Mouse (Mus musculus): ENCODE measurements around the gene Smurf1. TPM values are rescaled to one million over a fixed set of nuclear protein-coding genes. Genes with fewer than 3 reads are reported as not detected.

Gene Smurf1
- polyA plus RNA-seq (2015; fragmentation: Nextera tagmentation; extraction: Ambion mirVana) = 18.5 and 20.2 TPM in 2 replicates

GRCm38 (mm10) chr5:144965639-144966351, at the start of gene Smurf1:
Gene Smurf1 (minus strand): TSS chr5:144965847.
- Histone ChIP-seq H3K27me3 (no peaks in the 10 kb centered on the region), H3K4me2 (peak within 1 kb of the TSS; percentile 74), H3K4me1 (peaks cover 48% of the 10 kb centered on the region), H3K9me3 (no peaks in the 10 kb centered on the region), H3K27ac (peak within 1 kb of the TSS; percentile 95), H3K4me3 (peak within 1 kb of the TSS; percentile 79), H3K9ac (peak within 1 kb of the TSS; percentile 94), H3K36me3 (no peaks in the 10 kb centered on the region)
- under 1% methylated on average over 40 of the region's 89 CpGs for WGBS
- ATAC-seq (ENCODE audit: borderline replicate concordance, extremely low read depth, low FRiP score, low TSS enrichment) = peak; percentile 67

- no peak for ATAC-seq (ENCODE audit: borderline replicate concordance, extremely low read depth, low FRiP score, low TSS enrichment)
- H3K9me3 ChIP-seq = no peaks in the 10 kb centered on the region
- H3K36me3 ChIP-seq = no peaks in the 10 kb centered on the region
- WGBS = 91% methylated on average over 1 of the region's 1 CpGs
- H3K4me1 ChIP-seq = no peaks in the 10 kb centered on the region
- no peak overlapping the region for H3K9ac ChIP-seq
- H3K4me3 ChIP-seq = no peak overlapping the region
- no peaks in the 10 kb centered on the region for H3K27me3 ChIP-seq
- no peak overlapping the region for H3K27ac ChIP-seq
- H3K4me2 ChIP-seq = no peak overlapping the region
Measured at GRCm38 (mm10) chr5:145014278-145014677, 48.6 kb upstream of the Smurf1 start.

DNA sequence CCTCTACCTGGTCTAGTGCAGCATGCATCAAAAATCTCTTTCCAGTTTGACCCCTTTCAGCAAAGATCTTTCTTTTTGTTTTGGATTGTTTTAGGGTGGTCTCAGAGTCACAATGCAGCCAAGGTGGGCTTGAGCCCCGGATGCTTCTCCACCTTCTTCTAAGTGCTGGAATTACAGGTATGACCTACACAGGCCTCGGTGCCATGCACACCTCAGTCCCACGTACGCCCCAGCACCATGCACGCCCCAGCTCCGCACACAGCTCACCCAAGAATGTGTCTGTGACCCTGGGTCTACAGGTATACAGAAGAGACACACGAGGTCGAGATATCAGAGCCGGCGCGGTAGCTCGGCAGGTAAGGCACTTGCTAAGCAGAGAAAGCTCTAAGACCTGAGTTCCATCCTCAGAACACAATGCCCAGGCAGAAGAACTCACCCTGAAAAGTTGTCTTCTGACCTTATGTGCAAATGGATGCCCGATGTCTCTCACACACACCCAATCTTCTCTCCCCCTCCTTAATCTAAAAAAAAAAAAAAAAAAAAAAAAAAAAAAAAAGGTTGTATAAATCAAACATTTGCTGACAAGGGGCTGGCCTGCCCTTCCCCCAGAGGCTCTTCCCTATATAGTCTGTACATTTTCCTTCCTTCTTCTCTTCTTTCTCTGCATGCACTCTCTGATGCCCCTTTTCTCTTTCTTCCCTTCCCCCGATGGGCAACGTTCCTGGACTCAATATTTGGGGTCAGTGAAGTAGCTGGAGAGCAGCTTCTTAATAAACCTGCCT, 43.4 kb upstream of the Smurf1 start:
- H3K9me3 ChIP-seq = no peaks in the 10 kb centered on the region
- H3K27ac ChIP-seq = no peak overlapping the region
- 85% methylated on average over 15 of the region's 15 CpGs for WGBS
- 0 out of 2 replicates have a peak, but pooled peaks cover 3% of the 10 kb centered on the region for H3K4me1 ChIP-seq
- ATAC-seq (ENCODE audit: borderline replicate concordance, extremely low read depth, low FRiP score, low TSS enrichment) = no peak
- no peaks in the 10 kb centered on the region for H3K36me3 ChIP-seq
- no peak overlapping the region for H3K4me2 ChIP-seq
- no peak overlapping the region for H3K9ac ChIP-seq
- no peak overlapping the region for H3K4me3 ChIP-seq
- no peaks in the 10 kb centered on the region for H3K27me3 ChIP-seq

GRCm38 (mm10) chr5:145005596-145005995, 39.9 kb upstream of the Smurf1 start:
- H3K4me1 ChIP-seq = 0 out of 2 replicates have a peak, but pooled peaks cover 3% of the 10 kb centered on the region
- H3K36me3 ChIP-seq = no peaks in the 10 kb centered on the region
- ATAC-seq (ENCODE audit: borderline replicate concordance, extremely low read depth, low FRiP score, low TSS enrichment) = no peak
- H3K9ac ChIP-seq = no peak overlapping the region
- 62% methylated on average over 6 of the region's 6 CpGs for WGBS
- H3K27ac ChIP-seq = no peak overlapping the region
- no peaks in the 10 kb centered on the region for H3K9me3 ChIP-seq
- H3K27me3 ChIP-seq = no peaks in the 10 kb centered on the region
- H3K4me2 ChIP-seq = no peak overlapping the region
- H3K4me3 ChIP-seq = no peak overlapping the region

GRCm38 (mm10) chr5:145004495-145004894, 38.8 kb upstream of the Smurf1 start:
- H3K4me3 ChIP-seq = no peak overlapping the region
- no peak overlapping the region for H3K4me2 ChIP-seq
- ATAC-seq (ENCODE audit: borderline replicate concordance, extremely low read depth, low FRiP score, low TSS enrichment) = peak; percentile 39; the same call in 1 of the 2 replicates
- no peaks in the 10 kb centered on the region for H3K9me3 ChIP-seq
- 49% methylated on average over 9 of the region's 9 CpGs for WGBS
- H3K36me3 ChIP-seq = no peaks in the 10 kb centered on the region
- H3K4me1 ChIP-seq = 0 out of 2 replicates have a peak, but pooled peaks cover 3% of the 10 kb centered on the region
- no peaks in the 10 kb centered on the region for H3K27me3 ChIP-seq
- no peak overlapping the region for H3K27ac ChIP-seq
- no peak overlapping the region for H3K9ac ChIP-seq

- H3K27me3 ChIP-seq = no peaks in the 10 kb centered on the region
- H3K36me3 ChIP-seq = no peaks in the 10 kb centered on the region
- no peak overlapping the region for H3K4me2 ChIP-seq
- H3K4me3 ChIP-seq = no peak overlapping the region
- H3K9ac ChIP-seq = no peak overlapping the region
- H3K27ac ChIP-seq = no peak overlapping the region
- no peaks in the 10 kb centered on the region for H3K9me3 ChIP-seq
- H3K4me1 ChIP-seq = 0 out of 2 replicates have a peak, but pooled peaks cover 3% of the 10 kb centered on the region
- 81% methylated on average over 3 of the region's 3 CpGs for WGBS
- ATAC-seq (ENCODE audit: borderline replicate concordance, extremely low read depth, low FRiP score, low TSS enrichment) = no peak
Measured at GRCm38 (mm10) chr5:145003362-145003761, 37.7 kb upstream of the Smurf1 start.

DNA sequence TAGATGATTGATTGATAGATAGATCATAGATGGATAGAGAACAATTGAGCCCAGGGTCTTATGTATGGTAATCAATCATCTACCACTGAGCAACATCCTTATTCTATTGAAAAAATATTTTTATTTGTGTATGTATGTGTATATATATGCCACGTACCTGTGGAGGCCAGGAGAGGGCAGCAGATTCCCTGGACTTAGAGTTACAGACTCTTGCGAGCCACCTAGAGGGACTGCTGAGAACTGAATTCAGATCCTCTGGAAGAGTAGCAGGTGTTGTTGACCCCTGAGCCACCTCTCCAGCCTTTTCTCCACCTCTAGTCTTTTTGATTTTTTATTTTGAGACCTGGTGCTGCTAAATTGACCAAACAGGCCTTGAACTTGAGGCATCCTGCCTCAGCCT, 32.8 kb upstream of the Smurf1 start:
- Histone ChIP-seq H3K4me2 (no peak overlapping the region), H3K9ac (no peak overlapping the region), H3K4me1 (no peaks in the 10 kb centered on the region), H3K9me3 (no peaks in the 10 kb centered on the region), H3K27ac (no peak overlapping the region), H3K27me3 (no peaks in the 10 kb centered on the region), H3K4me3 (no peak overlapping the region), H3K36me3 (no peaks in the 10 kb centered on the region)
- ATAC-seq (ENCODE audit: borderline replicate concordance, extremely low read depth, low FRiP score, low TSS enrichment) = no peak
- 32% methylated on average over 2 of the region's 2 CpGs for WGBS

- Histone ChIP-seq H3K4me3 (no peak overlapping the region), H3K27me3 (no peaks in the 10 kb centered on the region), H3K36me3 (no peaks in the 10 kb centered on the region), H3K27ac (no peak overlapping the region), H3K4me2 (no peak overlapping the region), H3K9ac (no peak overlapping the region), H3K9me3 (no peaks in the 10 kb centered on the region), H3K4me1 (peaks cover 4% of the 10 kb centered on the region; the same call in 1 of the 2 replicates)
- ATAC-seq (ENCODE audit: borderline replicate concordance, extremely low read depth, low FRiP score, low TSS enrichment) = no peak
- WGBS = 74% methylated on average over 5 of the region's 5 CpGs
Measured at GRCm38 (mm10) chr5:144990481-144990880, 24.8 kb upstream of the Smurf1 start.

GRCm38 (mm10) chr5:144990051-144990450, 24.4 kb upstream of the Smurf1 start:
- ATAC-seq (ENCODE audit: borderline replicate concordance, extremely low read depth, low FRiP score, low TSS enrichment) = no peak
- Histone ChIP-seq H3K27ac (no peak overlapping the region), H3K36me3 (no peaks in the 10 kb centered on the region), H3K4me3 (no peak overlapping the region), H3K9me3 (no peaks in the 10 kb centered on the region), H3K9ac (no peak overlapping the region), H3K4me1 (peaks cover 4% of the 10 kb centered on the region; the same call in 1 of the 2 replicates), H3K4me2 (no peak overlapping the region), H3K27me3 (no peaks in the 10 kb centered on the region)
- WGBS = 62% methylated on average over 2 of the region's 2 CpGs

DNA sequence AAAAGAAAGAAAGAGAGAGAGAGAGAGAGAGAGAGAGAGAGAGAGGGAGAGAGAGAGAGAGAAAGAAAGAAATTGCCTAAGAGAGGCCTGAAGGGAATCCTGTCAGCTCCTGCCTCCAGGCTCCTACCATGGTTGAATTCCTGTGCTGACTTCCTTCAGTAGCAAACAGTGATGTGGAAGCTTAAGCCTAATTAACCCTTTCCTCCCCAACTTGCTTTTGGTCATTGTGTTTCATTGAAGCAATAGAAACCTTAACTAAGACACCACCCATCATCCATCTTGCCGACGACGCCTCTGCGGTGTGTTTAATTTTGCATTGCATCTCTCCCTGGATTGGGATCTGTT, 23.4 kb upstream of the Smurf1 start:
- Histone ChIP-seq H3K27ac (no peak overlapping the region), H3K4me2 (no peak overlapping the region), H3K4me3 (no peak overlapping the region), H3K27me3 (no peaks in the 10 kb centered on the region), H3K4me1 (peaks cover 4% of the 10 kb centered on the region; the same call in 1 of the 2 replicates), H3K9ac (no peak overlapping the region), H3K36me3 (no peaks in the 10 kb centered on the region), H3K9me3 (no peaks in the 10 kb centered on the region)
- ATAC-seq (ENCODE audit: borderline replicate concordance, extremely low read depth, low FRiP score, low TSS enrichment) = no peak
- 80% methylated on average over 4 of the region's 4 CpGs for WGBS

- H3K27me3 ChIP-seq = no peaks in the 10 kb centered on the region
- H3K4me1 ChIP-seq = peaks cover 4% of the 10 kb centered on the region; the same call in 1 of the 2 replicates
- H3K9ac ChIP-seq = no peak overlapping the region
- no peak overlapping the region for H3K4me2 ChIP-seq
- H3K9me3 ChIP-seq = no peaks in the 10 kb centered on the region
- no peaks in the 10 kb centered on the region for H3K36me3 ChIP-seq
- no peak overlapping the region for H3K27ac ChIP-seq
- ATAC-seq (ENCODE audit: borderline replicate concordance, extremely low read depth, low FRiP score, low TSS enrichment) = no peak
- no peak overlapping the region for H3K4me3 ChIP-seq
- 44% methylated on average over 9 of the region's 9 CpGs for WGBS
Measured at GRCm38 (mm10) chr5:144988340-144989060, 22.9 kb upstream of the Smurf1 start.

Measured in lung, embryonic 15.5 days (tissue).